Mouse (Mus musculus) E14TG2a.4 (cell line): ENCODE results near the gene Pax7.

Source experiments
- CTCF ChIP-seq: conservative IDR thresholded peaks from 2 replicates; pipeline ENCODE4 v1.5.1; 2014; ENCODE audit warnings: low read length
- POU5F1 ChIP-seq: IDR thresholded peaks from 2 replicates; pipeline ENCODE4 v1.6.1; 2014; ENCODE audit warnings: low read length, borderline replicate concordance

- TF ChIP-seq CTCF: no peak
- no peak for TF ChIP-seq POU5F1
These were observed 17.3 kb upstream of the Pax7 start for GRCm38 (mm10) chr4:139850547-139851170.
